Mouse (Mus musculus) heart, embryonic 14.5 days (tissue): ENCODE results near the gene Cenpv. TPM values are rescaled to one million over a fixed set of nuclear protein-coding genes. Genes with fewer than 3 reads are reported as not detected.

ENCODE experiments used
- ATAC-seq: fragments of 200-750 bp; cut with Nextera tagmentation; 2 replicates; pipeline ENCODE4 v1.8.0; 2017; ENCODE audit warnings: low read depth, moderate TSS enrichment; ENCODE audit not compliant: insufficient number of reproducible peaks, insufficient read depth, low FRiP score
- H3K27ac ChIP-seq, 2 experiments: fragments of 200-500 bp in 1 of 2; fragments of 300-500 bp in 1 of 2; sonication (generic) in 1 of 2; replicated peaks in 1 of 2; 2 replicates each; pipeline ENCODE4 v1.5.1; 2012 to 2014; ENCODE audit warnings: low read depth in 2 of 2, low read length in 2 of 2, control low read depth in 1 of 2, mild to moderate bottlenecking in 1 of 2, mixed read lengths in 1 of 2; ENCODE audit not compliant: control insufficient read depth in 1 of 2, insufficient read depth in 1 of 2
- H3K27me3 ChIP-seq: fragments of 300-500 bp; sonication (generic); 2 replicates; pipeline ENCODE4 v1.6.1; 2014; ENCODE audit warnings: mild to moderate bottlenecking, low read length, control low read depth; ENCODE audit not compliant: control insufficient read depth, insufficient read depth
- H3K36me3 ChIP-seq: fragments of 300-500 bp; sonication (generic); 2 replicates; pipeline ENCODE4 v1.6.1; 2014; ENCODE audit warnings: mild to moderate bottlenecking, control low read depth, low read length, mixed read lengths; ENCODE audit not compliant: control insufficient read depth, insufficient read depth
- H3K4me1 ChIP-seq, 2 experiments: fragments of 200-500 bp in 1 of 2; fragments of 300-500 bp in 1 of 2; sonication (generic) in 1 of 2; 2 replicates each; pipeline ENCODE4 v1.6.1; 2012 to 2014; ENCODE audit warnings: low read length in 2 of 2, control low read depth in 1 of 2, mixed read lengths in 1 of 2; ENCODE audit not compliant: control insufficient read depth in 2 of 2, insufficient read depth in 2 of 2
- H3K4me2 ChIP-seq: fragments of 300-500 bp; sonication (generic); 2 replicates; pipeline ENCODE4 v1.6.1; 2014; ENCODE audit warnings: mild to moderate bottlenecking, low read length
- H3K4me3 ChIP-seq, 2 experiments: fragments of 200-500 bp in 1 of 2; fragments of 300-500 bp in 1 of 2; sonication (generic) in 1 of 2; 2 replicates each; pipeline ENCODE4 v1.5.1; 2012 to 2014; ENCODE audit warnings: low read length in 2 of 2, mild to moderate bottlenecking in 2 of 2, control low read depth in 1 of 2, low read depth in 1 of 2, moderate library complexity in 1 of 2; ENCODE audit not compliant: control insufficient read depth in 1 of 2, insufficient read depth in 1 of 2
- H3K9ac ChIP-seq: fragments of 300-500 bp; sonication (generic); 2 replicates; pipeline ENCODE4 v1.6.1; 2014; ENCODE audit warnings: mild to moderate bottlenecking, low read length
- H3K9me3 ChIP-seq: fragments of 300-500 bp; sonication (generic); 2 replicates; pipeline ENCODE4 v1.6.1; 2016; ENCODE audit warnings: low read length, control low read depth; ENCODE audit not compliant: control insufficient read depth
- WGBS: fragments of 180-500 bp; shearing (Covaris S2); extraction: QIAGEN DNeasy Blood & Tissue Kit; methylation state at CpG from one replicate; pipeline ENCODE4 v1.1.7; 2014; 5-methylcytosine and 5-hydroxymethylcytosine counted together
- polyA plus RNA-seq: library from polyadenylated mRNA; unstranded; fragments of >200 nt; fragmentation: Nextera tagmentation; extraction: Ambion mirVana; gene quantifications from 2 replicates; pipeline ENCODE4 v1.2.1, GENCODE M21; 2014

Gene Cenpv
- 29.8 and 37.7 TPM in 2 replicates for polyA plus RNA-seq

DNA sequence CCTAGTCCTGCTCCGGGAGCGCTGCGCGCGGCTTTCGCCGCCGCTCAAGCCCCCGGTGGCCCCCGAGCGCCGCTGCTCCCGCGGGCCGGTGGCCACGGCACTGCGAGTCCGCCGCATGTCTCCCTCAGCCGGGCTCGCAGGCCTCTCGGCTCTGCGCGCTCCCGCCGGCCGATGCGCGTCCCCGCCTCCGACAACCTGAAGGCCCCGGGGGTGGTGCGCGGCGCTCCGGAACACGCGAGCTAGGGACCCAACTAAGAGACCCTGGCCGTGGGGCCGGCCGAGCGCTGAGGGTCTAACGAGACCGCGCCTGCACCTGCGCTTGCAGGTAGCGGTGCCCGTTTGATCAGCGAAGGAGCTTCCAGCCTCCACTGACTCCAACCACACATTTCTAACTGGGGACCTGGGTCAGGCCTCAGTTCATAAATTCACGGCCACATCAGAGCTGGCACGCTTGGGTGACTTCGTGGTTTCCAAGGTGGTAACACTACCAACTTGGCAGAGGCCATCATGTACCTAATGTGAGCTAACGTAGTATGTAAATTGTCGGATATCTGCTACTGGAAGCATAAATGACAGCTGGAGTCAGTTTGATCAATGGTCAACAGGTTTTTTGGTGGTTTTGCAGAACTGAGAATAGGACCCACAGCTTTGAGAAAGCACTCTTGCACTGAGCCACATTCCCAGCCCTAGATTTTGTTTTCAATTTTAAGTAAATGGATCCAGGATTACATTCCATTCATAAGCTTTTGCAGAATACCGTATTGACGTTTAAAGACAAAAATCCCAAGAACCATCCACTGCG, at the start of gene Cenpv:
Gene Cenpv, minus strand, starts transcription at position 173 of the 802 bp plus-strand sequence.
- Histone ChIP-seq H3K27me3 (0 out of 2 replicates have a peak, but pooled peaks cover 4% of the 10 kb centered on the region), H3K27ac (peak within 1 kb of the TSS in 1 of 2 experiments; percentile 61; a peak in 2 of 4 replicates), H3K36me3 (no peaks in the 10 kb centered on the region), H3K9me3 (no peaks in the 10 kb centered on the region), H3K4me3 (peak within 1 kb of the TSS; percentile 78 to 86), H3K4me2 (peak within 1 kb of the TSS; percentile 85), H3K9ac (peak within 1 kb of the TSS; percentile 90), H3K4me1 (peaks cover 7% of the 10 kb centered on the region in 2 experiments; a peak in 2 of 4 replicates)
- peak; percentile 68 for ATAC-seq
- 10% methylated on average over 41 of the region's 57 CpGs for WGBS

DNA sequence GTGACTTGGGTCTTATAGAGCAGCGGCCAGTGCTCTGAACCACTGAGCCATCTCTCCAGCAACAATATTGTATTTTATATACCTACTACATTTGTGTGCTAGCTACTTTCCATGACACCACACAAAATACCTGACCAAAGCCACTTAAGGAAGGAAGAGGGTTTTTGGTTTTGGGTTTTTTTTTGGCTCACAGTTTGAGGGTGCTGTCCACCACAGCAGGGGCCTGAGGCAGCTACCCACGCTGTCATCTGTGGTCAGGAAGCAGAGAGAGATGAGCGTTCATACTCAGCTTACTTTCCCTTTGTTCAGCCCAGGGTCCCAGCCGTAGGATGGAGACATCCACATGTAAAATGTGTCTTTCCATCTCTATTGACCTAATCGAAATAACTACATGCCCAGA, 48.0 kb upstream of the Cenpv start:
- no peak overlapping the region for H3K27ac ChIP-seq
- H3K4me1 ChIP-seq: peaks cover 9 to 21% of the 10 kb centered on the region in 2 experiments
- H3K9ac ChIP-seq: no peak overlapping the region
- ATAC-seq: no peak
- H3K9me3 ChIP-seq: no peaks in the 10 kb centered on the region
- no peak overlapping the region for H3K4me3 ChIP-seq
- H3K27me3 ChIP-seq: no peaks in the 10 kb centered on the region
- no peaks in the 10 kb centered on the region for H3K36me3 ChIP-seq
- 85% methylated on average over 5 of the region's 5 CpGs for WGBS
- no peak overlapping the region for H3K4me2 ChIP-seq

DNA sequence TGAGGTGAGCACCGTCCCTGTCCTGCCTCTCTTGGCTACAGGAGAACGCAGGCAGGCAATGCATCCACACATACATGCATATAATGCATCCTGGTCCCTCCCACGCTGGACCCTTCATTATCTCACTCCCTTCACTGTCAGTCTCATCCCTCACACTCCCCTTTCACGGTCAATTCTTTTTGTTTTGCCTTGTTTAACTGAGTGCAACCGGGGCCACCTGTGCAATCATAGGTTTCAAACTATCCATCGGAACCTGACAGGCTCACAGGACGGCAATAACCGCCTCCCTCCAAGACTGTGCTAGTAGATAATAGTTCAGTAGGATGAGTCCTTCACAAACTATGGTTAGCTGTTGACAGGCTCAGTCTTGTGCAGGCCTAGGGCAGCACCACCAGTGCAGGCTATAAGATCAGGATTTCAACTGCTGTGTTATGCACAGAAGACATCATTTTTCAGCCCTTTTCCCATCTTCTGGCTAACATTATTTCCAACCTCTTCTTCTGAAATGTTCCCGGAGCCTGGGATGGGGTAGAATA, 45.7 kb upstream of the Cenpv start:
- no peaks in the 10 kb centered on the region for H3K27me3 ChIP-seq
- 77% methylated on average over 9 of the region's 9 CpGs for WGBS
- no peak for ATAC-seq

DNA sequence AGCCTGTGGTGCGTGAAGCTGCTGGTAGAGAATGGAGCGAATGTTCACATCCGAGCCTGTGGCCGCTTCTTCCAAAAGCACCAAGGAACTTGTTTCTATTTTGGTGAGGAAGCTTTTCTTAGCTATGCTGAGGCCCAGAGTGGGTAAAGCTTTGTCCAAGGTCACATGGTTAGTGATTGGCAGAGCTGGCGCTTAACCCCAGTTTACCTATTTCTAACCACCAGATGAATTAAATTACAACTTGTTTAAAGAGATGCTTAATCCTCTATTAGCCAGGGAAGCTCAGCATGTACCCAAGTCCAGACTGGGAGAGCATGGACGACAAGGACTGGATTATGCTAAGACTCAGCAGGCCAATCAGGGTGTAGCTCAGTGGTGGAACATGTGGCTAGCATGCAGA, 44.0 kb upstream of the Cenpv start:
- Histone ChIP-seq H3K4me2 (peak overlapping the region; percentile 38), H3K4me3 (0 out of 4 replicates have a peak overlapping the region, but pooled peaks of 1 of the 2 experiments have one; percentile 0), H3K36me3 (no peaks in the 10 kb centered on the region), H3K27ac (peak overlapping the region; percentile 15 to 55; a peak in 3 of 4 replicates), H3K9me3 (no peaks in the 10 kb centered on the region), H3K27me3 (no peaks in the 10 kb centered on the region), H3K9ac (peak overlapping the region; percentile 35; the same call in 1 of the 2 replicates), H3K4me1 (peaks cover 4 to 11% of the 10 kb centered on the region in 2 experiments; a peak in 3 of 4 replicates)
- WGBS: 44% methylated on average over 6 of the region's 6 CpGs
- no peak for ATAC-seq

More for the DNA sequence above, 45.7 kb upstream of the Cenpv start:
- Histone ChIP-seq H3K9me3 (no peaks in the 10 kb centered on the region), H3K4me1 (peaks cover 4 to 11% of the 10 kb centered on the region in 2 experiments; a peak in 3 of 4 replicates), H3K36me3 (no peaks in the 10 kb centered on the region), H3K27ac (no peak overlapping the region), H3K4me2 (no peak overlapping the region), H3K4me3 (no peak overlapping the region), H3K9ac (no peak overlapping the region)

DNA sequence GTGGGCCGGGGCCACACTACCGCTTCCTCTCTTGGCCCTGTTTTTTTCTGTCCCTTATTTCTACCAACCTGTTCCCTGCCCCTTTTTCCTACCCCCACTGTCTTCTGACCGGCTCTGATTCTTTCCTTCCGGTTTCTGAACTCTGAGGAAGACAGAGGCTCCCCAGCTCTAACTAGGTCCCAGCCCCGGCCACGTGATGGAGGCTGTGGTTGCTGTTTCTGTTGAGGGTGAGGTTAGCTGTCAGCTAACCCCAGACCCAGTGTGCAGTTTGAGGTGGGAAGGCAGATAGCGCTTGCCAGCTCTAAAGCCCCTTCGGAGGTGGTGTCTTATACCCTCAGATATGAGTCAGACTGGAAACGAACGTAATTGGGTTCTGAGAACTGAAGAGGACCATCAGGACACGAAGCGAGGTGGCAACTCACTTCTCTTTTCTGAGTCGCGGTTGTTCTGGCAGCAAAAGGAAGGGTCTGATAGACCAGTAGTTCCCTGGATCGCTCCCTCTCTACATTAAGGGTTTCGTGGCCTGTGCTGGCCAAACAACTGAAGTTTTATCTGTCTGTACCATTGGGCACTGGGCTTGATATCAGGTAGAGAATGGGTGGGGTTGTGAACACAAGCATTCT, 37.6 kb upstream of the Cenpv start:
- Histone ChIP-seq H3K36me3 (no peaks in the 10 kb centered on the region), H3K9me3 (no peaks in the 10 kb centered on the region), H3K4me3 (peak overlapping the region; percentile 45 to 60), H3K4me1 (peaks cover 5 to 6% of the 10 kb centered on the region in 2 experiments; a peak in 2 of 4 replicates), H3K4me2 (peak overlapping the region; percentile 99), H3K9ac (peak overlapping the region; percentile 71), H3K27me3 (no peaks in the 10 kb centered on the region), H3K27ac (no peak overlapping the region)
- WGBS: 50% methylated on average over 16 of the region's 16 CpGs
- ATAC-seq: no peak

DNA sequence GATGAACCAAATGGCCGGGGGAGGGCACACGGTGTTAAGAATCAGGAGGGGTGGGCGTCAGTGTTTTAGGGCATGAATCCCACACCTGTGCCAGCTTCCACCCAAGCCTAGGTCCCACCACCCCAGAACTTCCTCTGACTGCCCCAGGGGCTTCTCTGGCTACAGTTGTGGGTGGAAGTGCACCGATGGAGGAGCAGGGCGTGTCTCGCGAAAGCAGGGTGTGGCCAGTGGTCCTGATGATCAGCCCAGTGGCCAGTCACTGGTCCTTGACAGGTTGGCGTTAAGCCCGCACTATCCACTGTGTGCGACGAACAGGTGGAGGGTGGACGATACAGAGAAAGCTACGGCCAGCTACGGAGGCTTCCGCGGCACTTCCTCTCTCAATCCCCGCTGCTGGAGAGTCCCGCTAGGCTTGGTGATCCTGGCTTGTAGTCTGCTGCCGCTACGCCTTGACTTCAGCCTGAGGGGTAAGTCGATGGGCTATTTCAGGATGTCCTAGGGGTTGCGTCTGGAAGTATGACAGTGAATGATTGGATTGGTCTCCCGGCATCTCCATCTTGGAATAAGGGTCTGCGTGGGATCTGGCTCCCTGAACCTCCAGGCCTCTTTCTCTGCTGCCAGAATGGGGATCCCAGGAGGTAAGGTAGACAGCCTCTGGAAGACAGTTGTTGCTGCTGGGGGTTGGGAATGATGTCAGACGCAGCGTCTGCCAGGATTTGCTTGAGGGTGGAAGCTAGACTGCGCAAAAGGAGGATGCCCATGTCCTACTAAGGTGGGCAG, 36.8 kb upstream of the Cenpv start:
- 5% methylated on average over 27 of the region's 27 CpGs for WGBS
- no peak overlapping the region for H3K27ac ChIP-seq
- H3K9ac ChIP-seq: peak overlapping the region; percentile 71
- H3K4me2 ChIP-seq: peak overlapping the region; percentile 99
- peaks cover 5 to 6% of the 10 kb centered on the region in 2 experiments; a peak in 2 of 4 replicates for H3K4me1 ChIP-seq
- no peaks in the 10 kb centered on the region for H3K9me3 ChIP-seq
- peak overlapping the region; percentile 45 to 60 for H3K4me3 ChIP-seq
- no peaks in the 10 kb centered on the region for H3K27me3 ChIP-seq
- H3K36me3 ChIP-seq: no peaks in the 10 kb centered on the region
- ATAC-seq: peak; percentile 56

DNA sequence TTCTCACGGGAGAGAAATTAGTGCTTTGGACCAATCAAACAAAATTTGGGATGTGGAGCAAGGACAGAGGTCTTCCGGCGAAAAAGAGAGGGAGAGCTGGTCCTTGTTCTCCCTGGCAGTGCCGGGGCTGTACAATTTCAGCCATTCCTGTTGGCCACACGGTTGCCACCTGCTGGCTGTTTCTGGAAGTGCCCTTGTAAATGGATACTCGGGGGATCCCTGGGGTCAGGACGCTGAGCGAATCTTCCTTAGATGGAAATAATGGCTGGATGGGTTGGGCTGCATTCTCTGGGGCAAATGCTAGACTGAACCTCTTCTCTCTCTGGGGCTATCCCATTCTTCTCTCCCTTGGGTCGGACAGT, 36.2 kb upstream of the Cenpv start:
- H3K4me2 ChIP-seq: peak overlapping the region; percentile 99
- under 1% methylated on average over 9 of the region's 9 CpGs for WGBS
- H3K27ac ChIP-seq: no peak overlapping the region

More for the DNA sequence above, 36.2 kb upstream of the Cenpv start:
- H3K4me3 ChIP-seq: peak overlapping the region; percentile 45 to 60
- no peaks in the 10 kb centered on the region for H3K36me3 ChIP-seq
- ATAC-seq: peak; percentile 46
- no peaks in the 10 kb centered on the region for H3K27me3 ChIP-seq
- peak overlapping the region; percentile 71 for H3K9ac ChIP-seq
- no peaks in the 10 kb centered on the region for H3K9me3 ChIP-seq
- peaks cover 5 to 6% of the 10 kb centered on the region in 2 experiments; a peak in 2 of 4 replicates for H3K4me1 ChIP-seq
